Mouse (Mus musculus): ENCODE data around the gene Prc1.

Gene Prc1

DNA sequence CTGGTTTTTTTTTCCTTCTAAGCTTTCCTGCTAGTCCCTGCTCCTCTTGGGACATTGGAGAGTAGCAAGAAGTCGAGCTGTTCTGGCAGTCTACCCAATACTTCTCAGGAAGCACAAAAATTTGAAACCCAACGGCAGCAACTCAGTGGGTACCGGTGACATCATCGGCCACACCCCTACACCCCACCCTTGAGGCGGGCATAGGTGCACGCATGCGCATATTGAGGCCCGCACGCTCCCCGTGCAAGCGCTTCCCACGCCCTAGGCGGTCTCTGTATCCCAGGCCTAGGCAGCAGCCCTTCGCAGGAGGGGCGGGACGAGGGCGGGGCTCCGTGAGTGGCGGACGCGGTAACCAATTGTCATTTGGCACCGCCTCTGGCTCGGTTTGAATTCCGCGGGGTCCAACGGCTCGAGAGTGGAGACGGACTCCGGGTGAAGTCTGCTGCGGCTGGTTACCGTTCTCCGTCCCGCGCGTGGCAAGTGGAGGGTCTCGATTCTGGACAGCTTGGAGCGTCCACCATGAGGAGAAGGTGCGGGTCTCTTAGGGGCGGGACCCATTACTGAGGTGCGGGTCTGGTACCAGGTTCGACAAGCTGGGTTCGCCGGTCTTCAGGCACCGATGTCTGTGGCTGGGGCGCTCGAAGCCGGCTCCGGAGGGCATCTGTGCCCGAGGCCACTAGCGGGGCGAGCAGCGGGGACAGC, at the start of gene Prc1:
Prc1 (plus strand) TSS at position 389 of the 702 bp plus-strand sequence.
- DNase-seq (ENCODE audit: low spot score), result peak; percentile 99

DNA sequence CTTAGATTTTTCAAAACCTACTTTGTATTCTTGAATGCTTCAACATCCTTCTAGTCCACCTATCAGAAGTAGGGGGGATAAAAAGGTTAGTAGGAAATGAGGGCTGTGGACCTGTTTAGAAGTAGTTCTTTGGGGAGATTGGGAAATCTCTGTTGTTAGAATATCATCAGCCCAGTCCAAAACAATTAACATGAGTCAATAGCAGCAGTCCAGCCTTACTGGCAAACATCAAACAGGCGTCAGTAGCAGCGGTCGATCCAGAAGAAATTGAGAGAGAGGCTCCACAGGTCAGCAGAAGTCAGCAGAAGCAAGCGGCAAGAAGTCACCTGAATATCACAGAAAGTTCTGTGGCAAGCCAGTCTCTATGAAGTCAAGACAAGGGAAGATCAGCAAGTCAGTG, 49.4 kb upstream of the Prc1 start:
- no peak for DNase-seq (ENCODE audit: low spot score)

DNA sequence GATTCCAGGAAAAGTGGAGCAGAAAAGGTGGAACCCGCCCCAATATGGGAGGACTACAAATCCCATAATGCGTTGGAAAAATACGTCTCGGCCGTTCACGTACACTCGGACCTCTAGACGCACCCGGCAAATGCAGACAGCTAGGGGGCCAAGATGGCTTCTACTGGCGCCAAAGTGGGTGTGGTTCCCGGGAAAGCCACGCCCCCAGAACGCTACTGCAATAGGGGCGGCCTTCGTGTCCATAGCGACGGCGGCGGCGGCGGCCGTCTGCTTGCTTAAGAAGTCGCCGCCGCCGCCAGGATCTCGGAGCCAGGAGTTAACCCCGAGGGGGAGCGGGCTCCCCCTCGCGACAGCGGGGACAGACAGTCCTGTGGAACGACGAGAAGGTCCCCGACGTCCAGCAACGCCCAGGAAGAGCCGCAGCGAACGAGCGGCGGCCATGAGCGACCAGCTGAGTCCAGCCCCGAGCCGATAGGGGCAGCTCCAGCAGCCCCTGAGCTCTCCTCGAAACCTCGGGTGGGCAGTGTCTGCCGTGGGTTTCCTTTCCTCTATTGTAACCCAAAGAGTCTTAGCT, 48.0 kb upstream of the Prc1 start, which contains the start of gene Ttll13:
Ttll13 (plus strand) TSS at position 229 of the 574 bp plus-strand sequence.
- peak; percentile 94 for DNase-seq (ENCODE audit: low spot score)

DNA sequence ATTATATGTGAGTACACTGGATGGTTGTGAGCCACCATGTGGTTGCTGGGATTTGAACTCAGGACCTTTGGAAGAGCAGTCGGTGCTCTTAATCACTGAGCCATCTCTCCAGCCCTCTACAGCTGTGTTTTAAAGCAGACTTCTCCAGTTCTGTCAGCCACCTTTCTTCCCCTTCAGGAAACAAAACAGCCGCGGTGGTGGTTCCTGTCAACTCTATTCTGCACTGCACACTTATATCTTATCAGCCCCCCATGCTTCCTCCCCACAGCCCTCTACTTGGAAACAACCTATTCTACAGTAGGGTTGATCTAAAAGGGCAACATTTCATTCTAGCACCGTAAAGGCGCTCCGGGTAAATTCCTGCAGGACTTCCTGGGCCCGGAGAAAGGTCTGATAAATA, 47.4 kb upstream of the Prc1 start:
- no peak for DNase-seq (ENCODE audit: low spot score)

DNA sequence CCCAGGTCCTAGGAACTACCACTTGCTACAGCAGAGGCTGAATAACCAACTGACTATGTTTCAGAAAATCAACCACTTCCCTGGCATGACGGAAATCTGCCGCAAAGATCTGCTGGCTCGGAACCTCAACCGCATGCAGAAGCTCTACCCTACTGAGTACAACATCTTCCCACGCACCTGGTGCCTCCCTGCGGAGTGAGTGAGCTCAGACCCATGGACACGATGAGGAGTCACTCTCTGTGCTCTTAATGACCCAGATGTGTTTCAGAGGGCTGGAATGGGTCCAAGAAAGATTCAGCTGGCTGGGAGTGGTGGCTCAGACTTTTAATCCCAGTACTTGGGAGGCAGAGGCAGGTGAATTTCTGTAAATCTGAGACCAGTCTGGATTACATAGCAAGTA, 41.8 kb upstream of the Prc1 start:
- no peak for DNase-seq (ENCODE audit: low spot score)

DNA sequence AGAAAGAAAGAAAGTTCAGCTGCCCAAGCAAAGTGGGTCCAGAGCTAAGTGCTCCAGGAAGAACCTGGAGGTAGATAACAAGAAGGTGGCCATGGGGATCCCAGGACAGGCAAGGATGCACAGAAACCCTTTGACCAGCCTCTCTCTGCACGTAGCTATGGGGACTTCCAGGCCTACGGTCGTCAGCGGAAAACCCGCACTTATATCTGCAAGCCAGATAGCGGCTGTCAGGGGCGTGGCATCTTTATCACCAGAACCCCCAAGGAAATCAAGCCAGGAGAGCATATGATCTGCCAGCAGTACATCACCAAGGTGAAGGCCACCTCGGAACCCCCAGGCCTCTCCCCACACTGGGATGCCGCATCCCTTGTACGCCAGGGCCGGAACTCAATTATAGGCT, 41.4 kb upstream of the Prc1 start:
- no peak for DNase-seq (ENCODE audit: low spot score)

DNA sequence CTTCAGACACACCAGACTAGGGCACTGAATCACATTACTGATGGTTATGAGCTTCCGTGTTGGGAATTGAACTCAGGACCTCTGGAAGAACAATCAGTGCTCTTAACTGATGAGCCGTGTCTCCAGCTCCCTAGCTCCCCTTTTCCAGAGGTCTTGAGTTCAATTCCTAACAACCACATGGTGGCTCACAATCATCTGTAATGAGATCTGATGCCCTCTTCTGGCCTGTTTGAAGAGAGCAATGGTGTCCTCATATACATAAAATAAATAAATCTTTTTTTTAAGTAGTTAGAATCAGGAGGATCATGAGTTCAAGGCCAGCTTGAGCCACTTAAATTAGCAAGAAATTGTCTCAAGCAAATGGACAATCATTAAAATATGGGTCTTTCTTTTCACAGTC, 38.3 kb upstream of the Prc1 start:
- no peak for DNase-seq (ENCODE audit: low spot score)

DNA sequence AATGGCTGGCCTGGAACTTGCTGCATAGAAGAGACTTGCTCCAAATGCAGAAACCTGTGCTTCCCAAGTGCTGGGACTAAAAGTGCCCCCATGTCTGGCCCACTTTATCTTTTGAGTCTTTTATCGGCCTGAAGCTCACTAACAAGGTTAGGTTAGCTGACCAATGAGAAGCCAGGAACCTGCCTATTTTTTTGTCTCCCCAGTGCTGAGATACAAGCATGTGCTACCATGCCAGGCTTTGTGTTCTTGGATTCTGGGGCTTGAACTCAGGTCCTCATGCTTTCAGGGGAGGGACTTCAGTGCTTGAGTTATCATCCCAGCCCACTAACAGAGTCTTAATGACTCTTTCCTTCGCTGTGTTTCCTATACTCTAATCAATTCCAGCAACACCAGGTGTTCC, 36.5 kb upstream of the Prc1 start:
- DNase-seq (ENCODE audit: low spot score), result no peak

DNA sequence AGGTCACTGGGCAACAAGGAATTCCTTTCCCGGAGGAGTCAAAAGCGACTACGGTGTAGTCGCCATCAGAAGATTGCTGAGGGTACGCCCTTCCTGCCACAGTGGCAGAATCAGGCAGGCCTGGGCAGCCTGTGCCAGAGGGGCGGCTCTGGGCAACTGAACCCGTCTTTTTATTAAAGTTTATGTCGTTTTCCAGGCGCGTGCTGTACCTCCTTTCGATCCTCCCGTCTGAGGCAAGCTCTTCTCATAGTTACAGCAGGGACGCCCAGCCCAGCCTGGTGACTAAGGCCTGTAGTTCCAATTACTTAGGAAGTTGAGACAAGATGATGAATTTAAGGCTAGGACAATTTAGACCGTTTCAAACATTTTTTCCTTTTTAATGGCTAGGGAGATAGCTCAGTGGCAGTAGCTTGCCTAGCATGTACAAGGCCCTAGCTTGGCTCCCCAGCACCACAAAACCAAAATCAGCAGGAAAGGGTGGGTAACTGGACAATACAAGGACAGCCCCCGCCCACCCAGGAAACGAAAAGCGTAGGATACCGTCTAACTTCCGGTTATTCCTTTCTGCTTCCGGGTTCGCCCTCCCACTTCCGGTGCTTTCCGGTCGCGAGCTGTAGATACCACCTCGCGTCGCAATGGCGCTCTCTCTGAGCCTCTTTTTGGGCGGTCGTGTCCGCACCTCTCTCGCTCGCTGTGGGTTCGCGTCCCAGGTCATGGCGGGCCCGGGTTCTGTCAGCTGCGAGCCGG, 33.5 kb upstream of the Prc1 start, which contains the start of gene Ngrn:
Ngrn (plus strand) TSS at position 591 of the 747 bp plus-strand sequence.
- peak; percentile 80 for DNase-seq (ENCODE audit: low spot score)

DNA sequence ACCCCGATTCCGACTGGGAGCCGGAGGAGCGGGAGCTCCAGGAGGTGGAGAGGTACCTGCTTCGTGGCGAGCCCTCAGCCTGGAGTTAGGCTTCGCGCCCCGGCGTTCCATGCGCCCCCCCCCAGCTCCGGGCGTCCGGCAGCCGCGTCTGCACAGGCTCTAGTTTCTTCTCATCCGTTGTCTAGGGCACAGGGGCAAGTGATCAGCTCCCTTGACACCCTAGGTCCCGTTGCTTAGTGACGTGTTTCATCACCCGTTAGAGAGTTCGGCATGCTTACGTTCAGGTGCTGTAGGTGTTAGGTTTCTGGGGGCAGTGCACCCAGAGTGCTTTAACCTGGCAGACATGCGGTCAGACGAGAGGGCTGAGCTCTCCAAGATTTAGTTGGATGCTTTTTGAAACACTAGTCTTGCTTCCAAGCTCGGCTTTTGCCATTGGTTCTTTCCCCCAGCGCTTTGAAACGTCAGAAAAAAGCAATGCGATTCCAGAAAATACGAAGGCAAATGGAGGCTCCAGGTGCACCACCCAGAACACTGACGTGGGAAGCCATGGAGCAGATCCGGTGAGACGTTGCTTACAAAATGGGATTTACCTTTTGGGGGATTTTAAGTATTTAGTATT, 32.8 kb upstream of the Prc1 start:
- peak; percentile 43 for DNase-seq (ENCODE audit: low spot score)

DNA sequence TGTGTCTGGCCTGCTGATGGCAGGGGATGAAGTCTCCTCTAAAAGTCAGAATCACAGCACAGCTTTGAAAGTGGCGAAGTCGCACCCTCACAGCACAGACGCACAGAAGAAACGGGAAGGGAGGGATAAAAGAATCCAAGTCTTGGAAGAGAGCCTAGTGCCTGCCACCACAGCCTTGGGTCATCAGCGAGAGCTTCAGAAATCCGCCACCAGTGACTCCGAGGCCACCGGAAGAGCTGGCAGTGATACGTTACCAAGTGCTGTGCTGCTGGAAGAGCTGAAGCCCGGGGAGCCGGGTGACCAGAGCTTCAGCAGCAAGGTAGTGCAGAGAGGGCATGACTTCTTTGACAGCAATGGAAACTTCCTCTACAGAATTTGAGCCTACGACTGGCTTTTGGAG, 29.6 kb upstream of the Prc1 start:
- no peak for DNase-seq (ENCODE audit: low spot score)

DNA sequence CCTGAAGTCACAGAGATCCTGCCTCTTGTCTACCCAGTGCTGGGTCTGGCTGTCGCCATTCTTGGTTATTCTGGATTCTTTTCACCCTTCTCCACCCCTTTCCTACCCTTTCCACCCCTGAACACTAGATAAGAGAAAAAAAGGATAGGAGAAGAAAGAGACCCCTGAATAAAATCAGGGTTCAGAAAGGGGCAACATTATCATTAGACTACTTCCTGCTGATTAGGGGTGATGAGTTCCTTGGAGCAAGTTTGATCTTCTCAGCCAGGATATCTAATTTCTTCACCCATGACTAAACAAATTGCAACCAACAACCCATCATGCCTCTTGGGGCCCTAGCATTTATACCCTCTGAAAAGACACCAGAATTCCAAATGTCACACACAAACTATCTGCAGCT, 26.5 kb upstream of the Prc1 start:
- no peak for DNase-seq (ENCODE audit: low spot score)

DNA sequence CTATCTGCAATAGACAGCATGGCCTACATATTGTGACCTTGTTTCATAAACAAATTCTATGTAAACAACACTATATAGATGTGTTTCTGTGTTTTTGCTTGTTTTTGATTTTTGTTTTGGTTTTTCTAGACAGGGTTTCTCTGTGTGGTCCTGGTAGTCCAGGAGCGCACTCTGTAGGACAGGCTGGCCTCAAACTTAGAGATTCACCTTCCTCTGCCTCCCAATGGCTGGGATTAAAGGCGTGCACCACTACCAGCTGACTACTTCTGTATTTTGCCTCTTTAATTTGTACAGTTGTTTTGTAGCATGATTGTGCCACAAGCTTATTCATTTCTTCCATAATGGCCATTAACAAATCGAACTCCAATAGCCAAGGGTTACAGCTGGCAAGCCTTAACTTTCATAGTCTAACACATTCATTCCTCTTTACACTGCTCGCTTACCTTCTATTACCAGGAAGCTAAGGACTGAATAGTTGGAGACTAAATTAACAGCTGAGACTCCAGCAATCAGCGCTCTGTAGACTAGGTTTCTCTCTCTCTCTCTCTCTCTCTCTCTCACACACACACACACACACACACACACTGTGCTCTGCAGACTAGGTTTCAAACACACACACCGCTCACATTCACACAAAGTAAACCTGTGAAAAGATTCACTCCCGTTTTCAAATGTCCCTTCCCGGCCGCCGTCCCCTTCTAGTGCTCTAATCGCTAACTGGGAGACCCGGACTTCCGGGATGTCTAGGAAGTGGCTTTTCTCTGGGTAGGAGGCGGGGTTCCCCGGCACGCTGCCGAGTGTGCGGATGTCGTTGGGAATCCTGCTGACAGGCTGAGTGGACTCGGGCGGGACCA, 25.1 kb upstream of the Prc1 start, which contains the start of gene Vps33b:
Vps33b (plus strand) TSS at position 753 of the 854 bp plus-strand sequence.
- peak; percentile 94 for DNase-seq (ENCODE audit: low spot score)

DNA sequence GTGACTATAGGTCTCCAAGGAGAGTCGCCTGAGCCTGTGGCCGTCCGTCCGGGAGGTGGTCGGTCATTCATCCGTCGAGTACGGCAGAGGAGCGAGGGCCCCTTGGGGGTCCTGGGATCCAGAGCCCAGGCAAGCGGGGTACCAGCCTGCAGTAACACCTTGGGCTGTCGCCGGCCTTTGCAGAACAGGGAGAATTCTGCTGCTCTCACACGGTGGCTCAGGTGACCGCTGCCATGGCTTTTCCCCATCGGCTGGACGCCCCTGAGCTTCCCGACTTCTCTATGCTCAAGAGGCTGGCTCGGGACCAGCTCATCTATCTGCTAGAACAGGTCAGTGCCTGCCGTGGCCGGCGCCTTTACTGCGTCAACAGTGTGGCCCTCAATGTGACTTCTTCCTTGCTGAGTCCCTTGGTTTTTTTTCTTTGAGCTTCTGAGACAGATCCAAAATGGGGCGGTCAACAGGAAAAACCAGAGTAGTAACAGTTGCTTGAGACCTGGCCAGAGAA, 24.4 kb upstream of the Prc1 start:
- no peak for DNase-seq (ENCODE audit: low spot score)

DNA sequence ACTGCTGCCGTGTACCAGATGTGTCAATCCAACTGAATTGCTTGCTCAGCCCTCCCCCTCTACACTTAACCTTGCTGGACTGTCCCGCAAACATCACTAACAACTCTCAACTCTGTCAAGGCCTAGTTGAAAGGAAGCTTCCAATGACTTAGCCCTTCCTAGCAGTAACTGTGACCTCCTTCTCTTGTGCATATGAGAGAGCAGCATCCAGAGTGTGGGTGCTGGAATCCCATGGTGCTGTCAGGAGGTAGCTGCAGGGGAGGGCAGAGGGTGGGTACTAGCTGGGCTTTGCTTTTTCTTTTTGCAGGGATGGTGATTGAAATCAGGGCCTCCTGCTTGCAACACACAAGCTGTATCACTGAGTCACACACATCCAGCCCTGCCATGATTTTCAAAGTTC, 20.8 kb upstream of the Prc1 start:
- DNase-seq (ENCODE audit: low spot score), result no peak

DNA sequence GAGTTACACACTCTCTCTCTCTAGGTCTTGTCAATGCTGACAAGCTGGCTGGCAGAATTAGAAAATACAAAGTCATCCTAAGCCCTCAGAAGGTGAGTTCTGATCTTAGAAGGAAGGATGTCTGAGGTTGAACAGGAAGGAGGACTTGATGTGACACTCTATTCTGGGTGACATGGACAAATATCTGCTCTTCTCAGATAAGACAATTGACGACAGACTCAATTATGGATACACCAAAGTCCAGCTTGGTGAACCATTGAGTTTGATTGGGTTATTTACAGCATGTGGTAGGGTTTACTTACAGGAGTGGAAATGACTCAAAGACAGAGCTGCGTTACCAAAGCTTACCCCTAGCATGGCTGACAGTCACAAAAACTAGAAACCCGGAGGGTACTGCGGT, 17.9 kb upstream of the Prc1 start:
- no peak for DNase-seq (ENCODE audit: low spot score)

DNA sequence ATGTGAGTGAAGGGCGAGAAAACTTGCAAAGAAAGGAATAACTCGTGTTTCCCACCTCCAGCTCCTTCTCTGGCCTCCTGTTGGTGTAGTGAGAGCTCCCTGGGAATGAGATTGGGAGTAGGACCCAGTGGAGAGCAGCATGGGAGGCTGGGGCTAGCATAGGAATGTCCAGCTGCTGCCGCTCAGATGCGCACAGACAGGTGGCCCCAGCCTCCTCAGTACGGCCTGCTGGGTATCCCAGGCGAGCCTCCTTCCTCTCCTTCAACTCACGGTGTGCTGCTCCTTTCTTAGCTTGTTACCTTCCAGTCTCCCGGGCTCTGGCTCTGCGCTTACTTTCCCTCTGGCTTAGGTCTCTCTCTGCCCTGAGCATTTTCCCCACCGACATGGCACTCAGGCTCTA, 14.2 kb upstream of the Prc1 start:
- no peak for DNase-seq (ENCODE audit: low spot score)

DNA sequence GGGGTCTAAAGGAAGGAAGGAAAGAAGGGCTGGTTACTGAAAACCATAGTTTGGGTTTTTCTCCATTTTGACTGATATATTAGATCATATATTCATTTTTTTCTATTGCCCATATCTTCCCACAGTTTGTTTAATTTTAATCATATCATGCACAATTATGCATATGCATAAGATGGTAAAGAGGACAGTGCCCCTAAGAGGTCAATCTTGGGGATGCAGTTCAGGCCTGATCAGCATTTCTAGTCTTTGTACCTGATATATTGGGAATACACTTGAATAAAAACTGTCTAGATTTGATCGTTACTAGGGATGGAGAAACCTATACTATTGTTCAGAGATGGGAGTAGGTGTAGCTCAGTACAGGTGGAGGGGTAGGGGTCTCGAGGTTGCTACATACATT, 13.3 kb upstream of the Prc1 start:
- no peak for DNase-seq (ENCODE audit: low spot score)

DNA sequence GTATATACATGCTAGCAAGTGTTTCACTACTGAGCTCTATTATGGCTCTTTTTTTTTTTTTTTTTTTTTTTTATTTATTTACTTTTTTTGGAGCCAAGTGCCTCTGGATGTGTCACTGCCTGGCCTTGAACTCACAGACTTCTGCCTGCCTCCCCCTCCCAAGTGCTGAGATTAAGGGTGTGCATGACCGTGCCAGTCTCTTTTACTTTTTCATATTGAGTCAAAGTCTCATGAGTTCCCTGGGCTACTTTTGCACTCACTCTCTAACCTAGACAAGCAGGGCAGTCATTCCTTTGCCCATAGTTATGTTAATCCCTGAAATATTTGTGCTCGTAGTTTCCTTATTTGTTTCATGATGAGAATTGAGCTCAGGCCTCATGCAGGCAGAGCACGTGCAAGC, 12.6 kb upstream of the Prc1 start:
- DNase-seq (ENCODE audit: low spot score), result no peak

DNA sequence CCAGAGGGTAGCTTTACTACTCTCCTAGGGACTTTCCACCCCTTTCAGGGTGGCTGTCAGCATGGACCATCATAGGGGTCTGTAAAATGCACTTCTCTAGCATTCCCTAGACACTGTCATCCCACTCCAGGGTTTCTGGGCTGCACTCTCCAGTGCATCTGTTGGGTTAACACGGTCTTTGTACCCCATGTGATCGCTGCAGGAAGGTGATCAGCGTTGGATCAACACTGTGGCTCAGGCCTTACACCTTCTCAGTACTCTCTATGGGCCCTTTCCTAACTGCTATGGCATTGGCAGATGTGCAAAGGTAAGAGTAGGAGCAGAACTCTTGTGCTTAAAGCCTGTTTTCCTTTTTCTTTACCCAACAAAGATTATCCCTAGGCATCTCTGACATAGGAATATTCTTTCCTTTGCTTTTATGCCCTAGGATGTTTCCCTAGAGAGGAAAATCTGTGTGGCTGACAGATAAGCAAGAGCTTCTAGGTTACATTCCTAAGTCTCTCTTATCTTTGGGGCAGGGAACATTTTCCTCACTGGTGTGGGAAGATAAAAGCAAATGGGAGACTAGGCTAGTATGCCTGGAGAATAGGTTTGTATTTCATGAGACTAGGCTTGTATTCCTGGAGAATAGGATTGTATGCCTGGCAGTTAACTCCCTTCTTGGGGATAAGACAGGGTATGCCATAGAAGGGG, 10.9 kb upstream of the Prc1 start:
- DNase-seq (ENCODE audit: low spot score), result no peak

DNA sequence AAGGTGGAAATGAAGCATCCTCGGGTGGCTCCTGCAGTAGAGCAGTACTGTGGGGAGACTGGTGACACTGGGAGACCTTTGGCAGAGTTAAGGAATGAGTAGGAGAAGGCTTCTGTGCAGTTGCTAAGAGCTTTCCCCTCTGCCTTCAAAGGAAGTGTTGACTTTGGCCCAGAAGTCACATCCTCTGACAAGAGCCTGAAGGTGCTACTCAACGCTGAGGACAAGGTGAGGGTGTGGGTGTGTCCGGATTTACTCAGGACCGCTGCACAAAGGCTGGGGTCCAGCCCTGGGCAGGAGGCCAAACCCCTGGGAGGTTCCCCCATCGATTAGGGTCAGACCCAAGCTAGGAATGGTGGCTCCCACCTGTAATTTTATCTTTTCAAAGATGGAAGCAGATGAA, 9.9 kb upstream of the Prc1 start:
- no peak for DNase-seq (ENCODE audit: low spot score)

Data from T-cell, adult 2 months (primary cell).